Mouse (Mus musculus) E14TG2a.4 (cell line): Measurements from ENCODE around the gene Fgl2.

Source experiments
- H3K27me3 ChIP-seq: 2 replicates; pipeline ENCODE4 v1.6.1; 2014; ENCODE audit warnings: low read length, control low read depth; ENCODE audit not compliant: insufficient read depth
- H3K36me3 ChIP-seq: 2 replicates; pipeline ENCODE4 v1.6.1; 2014; ENCODE audit warnings: low read length, control low read depth; ENCODE audit not compliant: insufficient read depth
- H3K4me1 ChIP-seq: replicated peaks from 2 replicates; pipeline ENCODE4 v1.6.1; 2014; ENCODE audit warnings: low read depth, low read length, control low read depth
- H3K4me3 ChIP-seq: replicated peaks from 2 replicates; pipeline ENCODE4 v1.5.1; 2014; ENCODE audit warnings: mild to moderate bottlenecking, low read length
- H3K9me3 ChIP-seq: 2 replicates; pipeline ENCODE4 v1.6.1; 2014; ENCODE audit warnings: low read length, control low read depth
- CTCF ChIP-seq: conservative IDR thresholded peaks from 2 replicates; pipeline ENCODE4 v1.5.1; 2014; ENCODE audit warnings: low read length
- NANOG ChIP-seq: IDR thresholded peaks from 2 replicates; pipeline ENCODE4 v1.6.1; 2014; ENCODE audit warnings: borderline replicate concordance, low read length, mixed read lengths
- POU5F1 ChIP-seq: IDR thresholded peaks from 2 replicates; pipeline ENCODE4 v1.6.1; 2014; ENCODE audit warnings: low read length, borderline replicate concordance

Gene Fgl2

DNA sequence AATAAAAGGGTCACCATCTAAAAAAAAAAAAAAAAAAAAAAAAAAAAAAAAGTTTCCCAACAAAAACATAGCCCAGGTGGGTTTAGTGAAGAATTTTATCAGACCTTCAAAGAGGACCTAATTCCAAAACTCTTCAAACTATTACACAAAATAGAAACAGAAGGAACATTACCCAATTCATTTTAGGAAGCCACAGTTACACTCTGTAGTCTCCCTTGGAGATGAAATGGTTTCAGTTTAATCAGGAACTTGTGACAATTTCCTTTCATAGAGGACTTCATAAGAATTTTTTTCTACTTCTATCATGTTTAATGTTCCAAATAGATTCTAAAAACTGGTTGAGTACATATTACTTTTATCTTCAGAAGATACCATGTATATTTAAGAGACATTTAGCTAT, 20.8 kb upstream of the Fgl2 start:
- Histone ChIP-seq H3K4me3 (no peak overlapping the region), H3K27me3 (no peaks in the 10 kb centered on the region), H3K36me3 (no peaks in the 10 kb centered on the region), H3K9me3 (no peaks in the 10 kb centered on the region; the same call in 1 of the 2 replicates), H3K4me1 (no peaks in the 10 kb centered on the region; the same call in 1 of the 2 replicates)
- TF ChIP-seq POU5F1 (no peak), NANOG (no peak), CTCF (no peak)

DNA sequence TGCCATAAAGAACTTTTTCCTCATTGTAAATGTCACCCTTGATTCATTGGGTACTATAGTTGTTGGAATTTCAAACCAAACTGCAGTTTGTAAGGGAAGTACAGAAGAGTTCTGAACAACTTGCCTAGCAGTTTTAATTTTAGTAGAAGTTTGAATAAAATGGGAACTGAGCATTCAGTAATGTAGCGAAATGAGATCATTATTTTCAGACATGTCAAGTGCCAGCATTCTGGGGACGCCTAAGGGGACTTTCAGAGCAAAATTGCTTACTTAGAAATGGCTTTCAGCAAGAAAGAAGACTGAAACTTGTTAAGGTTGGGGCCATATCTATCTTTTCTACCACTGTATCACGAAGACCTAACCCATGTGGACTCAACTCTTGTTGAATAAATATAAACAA, 13.8 kb upstream of the Fgl2 start:
- Histone ChIP-seq H3K36me3 (no peaks in the 10 kb centered on the region), H3K4me1 (no peaks in the 10 kb centered on the region; the same call in 1 of the 2 replicates), H3K9me3 (no peaks in the 10 kb centered on the region), H3K4me3 (no peak overlapping the region), H3K27me3 (no peaks in the 10 kb centered on the region)
- TF ChIP-seq POU5F1 (no peak), NANOG (no peak), CTCF (no peak)

DNA sequence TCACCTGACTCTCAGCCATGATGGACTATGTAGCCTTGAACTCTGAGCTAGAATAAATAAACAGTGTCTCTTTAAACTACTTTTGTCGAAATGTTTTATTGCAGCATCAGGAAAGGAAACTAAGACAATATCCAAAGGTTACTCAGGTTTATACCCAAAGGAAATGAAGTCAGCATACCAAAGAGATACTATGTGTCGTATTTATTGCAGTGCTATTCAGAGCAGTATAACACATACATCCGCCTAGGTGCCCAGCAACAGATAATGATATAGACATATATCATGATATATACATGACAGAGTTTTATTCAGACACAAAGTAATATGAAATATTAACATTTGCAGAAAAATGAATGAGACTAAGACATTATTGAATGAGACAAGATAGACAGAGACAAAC, 9.1 kb upstream of the Fgl2 start:
- Histone ChIP-seq H3K27me3 (no peaks in the 10 kb centered on the region; the same call in 1 of the 2 replicates), H3K36me3 (no peaks in the 10 kb centered on the region), H3K9me3 (no peaks in the 10 kb centered on the region), H3K4me1 (no peaks in the 10 kb centered on the region), H3K4me3 (no peak overlapping the region)
- TF ChIP-seq NANOG (no peak), POU5F1 (no peak)

DNA sequence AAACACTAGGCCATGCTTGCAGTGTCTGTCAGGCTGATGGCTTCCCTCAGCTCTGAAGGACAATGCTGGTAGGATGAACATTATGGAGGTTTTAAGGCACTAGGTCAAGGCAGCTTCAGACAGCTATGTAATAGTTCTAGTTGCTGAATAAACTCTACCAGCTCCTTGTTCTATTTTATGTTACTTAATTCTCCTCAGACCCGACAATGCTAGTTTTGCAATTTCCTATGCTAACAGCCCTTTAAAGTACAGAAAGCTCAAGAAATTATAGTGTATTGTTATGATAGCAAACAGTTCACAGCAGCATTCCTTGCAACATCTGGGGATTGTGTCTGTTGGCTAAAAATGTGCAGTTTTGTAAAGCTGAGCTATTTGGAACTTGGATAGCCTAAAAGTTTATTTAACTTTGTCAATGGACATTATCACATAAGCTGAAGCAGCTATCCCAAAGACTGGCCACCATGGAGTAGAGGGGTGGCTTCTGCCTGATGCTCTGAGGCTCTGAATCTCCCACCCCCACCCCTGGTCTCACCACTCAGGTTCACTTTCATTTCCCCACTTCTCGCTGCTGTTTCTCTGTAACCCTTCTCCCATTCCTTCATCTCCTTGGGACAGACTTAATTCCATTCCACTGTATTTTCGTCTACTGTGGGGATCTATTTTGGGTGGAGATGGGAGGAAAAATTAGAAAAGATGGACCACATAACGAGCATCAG, 5.9 kb upstream of the Fgl2 start:
- TF ChIP-seq NANOG (no peak), POU5F1 (no peak), CTCF (no peak)
- Histone ChIP-seq H3K9me3 (no peaks in the 10 kb centered on the region), H3K27me3 (peaks cover 8% of the 10 kb centered on the region), H3K36me3 (no peaks in the 10 kb centered on the region), H3K4me1 (no peaks in the 10 kb centered on the region), H3K4me3 (no peak overlapping the region)

DNA sequence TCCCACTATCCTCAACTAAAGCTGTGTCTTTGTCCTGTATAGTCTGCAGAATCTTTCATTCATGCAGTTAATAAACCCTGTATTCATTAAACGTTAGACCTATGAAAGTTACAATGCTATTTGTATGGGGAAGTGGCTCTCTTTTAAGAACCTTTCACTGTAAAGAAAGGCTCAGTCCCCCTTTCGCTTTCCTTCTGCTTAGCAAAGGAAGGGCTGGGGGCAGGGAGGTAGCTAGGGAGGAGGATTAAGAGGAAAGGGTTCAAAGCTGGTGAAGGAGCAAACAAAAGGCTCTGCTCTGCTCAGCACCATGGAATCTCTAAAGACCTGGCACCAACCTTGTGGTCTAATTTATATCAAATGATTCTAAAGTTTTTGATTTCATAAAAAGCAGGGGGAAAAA, 4.9 kb upstream of the Fgl2 start:
- no peaks in the 10 kb centered on the region for H3K36me3 ChIP-seq
- H3K4me1 ChIP-seq = peaks cover 4% of the 10 kb centered on the region
- TF ChIP-seq NANOG (no peak), POU5F1 (no peak), CTCF (no peak)
- no peak overlapping the region for H3K4me3 ChIP-seq
- peaks cover 11% of the 10 kb centered on the region for H3K27me3 ChIP-seq
- no peaks in the 10 kb centered on the region for H3K9me3 ChIP-seq

DNA sequence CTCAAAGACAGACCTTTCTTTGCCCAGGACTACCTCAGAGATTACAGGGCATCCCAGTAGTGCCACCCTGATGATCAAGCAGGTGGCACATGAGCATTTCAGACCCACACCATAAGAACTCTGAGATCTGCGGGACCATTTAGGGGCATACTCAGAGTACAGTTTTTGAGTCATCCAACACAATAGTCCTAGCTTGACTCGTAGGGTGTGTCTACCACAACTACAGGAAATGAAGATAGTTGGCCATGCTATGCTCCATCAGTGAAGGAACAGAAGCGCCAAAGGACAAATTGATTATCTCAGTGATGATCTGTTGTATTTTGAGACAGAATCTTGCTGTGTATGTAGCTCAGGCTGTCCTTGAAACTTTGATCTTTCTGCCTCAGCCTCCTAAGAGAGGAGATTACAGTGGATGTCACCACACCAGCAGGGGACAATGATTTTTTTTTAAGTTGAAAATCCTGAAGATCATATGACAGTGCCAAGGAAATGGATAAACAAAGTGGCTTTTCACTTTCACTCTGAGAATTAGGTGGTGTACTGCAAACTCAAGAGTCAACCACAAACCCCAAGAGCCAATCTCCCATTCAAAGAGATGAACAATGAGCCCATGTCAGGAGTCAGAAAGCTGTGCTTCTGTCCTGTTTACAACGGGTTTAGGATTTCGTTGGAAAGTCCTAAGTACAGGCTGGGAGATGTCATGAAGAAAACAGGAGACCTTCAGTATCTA, 2.1 kb upstream of the Fgl2 start:
- H3K36me3 ChIP-seq = no peaks in the 10 kb centered on the region
- TF ChIP-seq CTCF (no peak), POU5F1 (no peak), NANOG (no peak)
- H3K4me1 ChIP-seq = peaks cover 10% of the 10 kb centered on the region
- no peaks in the 10 kb centered on the region for H3K9me3 ChIP-seq
- H3K4me3 ChIP-seq = no peak overlapping the region
- peaks cover 21% of the 10 kb centered on the region for H3K27me3 ChIP-seq

DNA sequence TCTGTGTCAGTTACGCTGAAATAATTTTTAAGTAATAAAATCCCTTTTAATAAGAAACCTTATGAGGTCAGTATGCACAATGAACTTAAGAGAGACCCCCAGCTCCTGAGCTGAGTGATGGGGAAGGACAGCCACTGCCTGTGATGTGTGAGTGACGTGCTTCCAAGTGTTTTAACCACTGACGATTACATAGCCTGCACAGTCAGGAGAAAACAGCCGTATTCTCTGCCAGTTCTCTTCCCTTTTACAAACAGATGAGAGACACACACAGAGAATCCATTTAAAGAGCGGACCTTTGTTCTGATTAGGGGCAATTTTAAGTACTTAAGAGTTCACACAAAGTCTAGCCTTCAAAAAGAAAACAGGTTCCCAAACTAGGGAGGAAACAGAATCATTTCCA, 522 bp upstream of the Fgl2 start:
- no peaks in the 10 kb centered on the region for H3K36me3 ChIP-seq
- no peaks in the 10 kb centered on the region for H3K9me3 ChIP-seq
- TF ChIP-seq CTCF (no peak), POU5F1 (no peak), NANOG (no peak)
- peaks cover 21% of the 10 kb centered on the region for H3K27me3 ChIP-seq
- peaks cover 10% of the 10 kb centered on the region for H3K4me1 ChIP-seq
- no peak overlapping the region for H3K4me3 ChIP-seq

DNA sequence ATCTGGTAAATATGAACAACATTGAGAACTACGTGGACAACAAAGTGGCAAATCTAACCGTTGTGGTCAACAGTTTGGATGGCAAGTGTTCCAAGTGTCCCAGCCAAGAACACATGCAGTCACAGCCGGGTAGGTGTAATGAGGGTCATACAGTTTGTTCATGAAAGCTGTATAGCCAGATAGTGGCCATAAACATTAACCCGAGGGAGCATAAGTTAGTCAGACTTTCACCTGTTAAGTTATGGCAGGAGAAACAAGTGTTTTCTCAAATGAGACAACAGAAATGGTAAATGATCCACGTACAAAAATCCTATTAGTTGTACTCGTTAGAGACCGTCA, 707 bp downstream of the Fgl2 start:
- TF ChIP-seq CTCF (no peak), POU5F1 (no peak), NANOG (no peak)
- H3K4me1 ChIP-seq = peaks cover 10% of the 10 kb centered on the region
- peaks cover 21% of the 10 kb centered on the region for H3K27me3 ChIP-seq
- H3K36me3 ChIP-seq = no peaks in the 10 kb centered on the region
- H3K9me3 ChIP-seq = no peaks in the 10 kb centered on the region
- H3K4me3 ChIP-seq = peak overlapping the region; percentile 77
